Mouse (Mus musculus) CD8-positive naive resting alpha-beta T cell, adult 57 days (primary cell): ENCODE results near the gene Vmn2r44. TPM values are rescaled to one million over a fixed set of nuclear protein-coding genes. Genes with fewer than 3 reads are reported as not detected.

Source experiments
- total RNA-seq: library from RNA; stranded (reverse); gene quantifications from one replicate; pipeline ENCODE4 v1.2.4, GENCODE M21; 2023

Vmn2r44 gene
- total RNA-seq = not detected

GRCm38 (mm10) chr7:8383233-8383632 lies at the start of gene Vmn2r44:
Gene Vmn2r44 (minus strand): TSS chr7:8383333.

Other genes starting within 250 kb of the Vmn2r44 start
- gene Vmn2r41, start 221.7 kb downstream of the Vmn2r44 start, total RNA-seq = not detected
- not detected for gene Vmn2r42, start 183.0 kb downstream of the Vmn2r44 start, total RNA-seq
- not detected for gene Vmn2r43, start 122.7 kb downstream of the Vmn2r44 start, total RNA-seq
- not detected for gene Vmn2r45, start 105.7 kb upstream of the Vmn2r44 start, total RNA-seq